Mouse (Mus musculus) liver, embryonic 18 days (tissue): ENCODE data around the gene H2-DMb2. TPM values are rescaled to one million over a fixed set of nuclear protein-coding genes. Genes with fewer than 3 reads are reported as not detected.

ENCODE experiments used
- polyA plus RNA-seq: library from polyadenylated mRNA; depleted of rRNA; stranded (reverse); fragments of >200 nt; gene quantifications from 2 replicates; pipeline ENCODE4 v1.2.3, GENCODE M21; 2012; rRNA removed

Gene H2-DMb2
- 0.83 and 0.86 TPM in 2 replicates for polyA plus RNA-seq

GRCm38 (mm10) chr17:34143033-34143432, at the start of gene H2-DMb2:
Gene H2-DMb2 (plus strand): TSS chr17:34143307.

GRCm38 (mm10) chr17:34119249-34120179, 23.6 kb upstream of the H2-DMb2 start, which contains the start of gene H2-DMa:
Gene H2-DMa (plus strand): TSS chr17:34119541.

DNA sequence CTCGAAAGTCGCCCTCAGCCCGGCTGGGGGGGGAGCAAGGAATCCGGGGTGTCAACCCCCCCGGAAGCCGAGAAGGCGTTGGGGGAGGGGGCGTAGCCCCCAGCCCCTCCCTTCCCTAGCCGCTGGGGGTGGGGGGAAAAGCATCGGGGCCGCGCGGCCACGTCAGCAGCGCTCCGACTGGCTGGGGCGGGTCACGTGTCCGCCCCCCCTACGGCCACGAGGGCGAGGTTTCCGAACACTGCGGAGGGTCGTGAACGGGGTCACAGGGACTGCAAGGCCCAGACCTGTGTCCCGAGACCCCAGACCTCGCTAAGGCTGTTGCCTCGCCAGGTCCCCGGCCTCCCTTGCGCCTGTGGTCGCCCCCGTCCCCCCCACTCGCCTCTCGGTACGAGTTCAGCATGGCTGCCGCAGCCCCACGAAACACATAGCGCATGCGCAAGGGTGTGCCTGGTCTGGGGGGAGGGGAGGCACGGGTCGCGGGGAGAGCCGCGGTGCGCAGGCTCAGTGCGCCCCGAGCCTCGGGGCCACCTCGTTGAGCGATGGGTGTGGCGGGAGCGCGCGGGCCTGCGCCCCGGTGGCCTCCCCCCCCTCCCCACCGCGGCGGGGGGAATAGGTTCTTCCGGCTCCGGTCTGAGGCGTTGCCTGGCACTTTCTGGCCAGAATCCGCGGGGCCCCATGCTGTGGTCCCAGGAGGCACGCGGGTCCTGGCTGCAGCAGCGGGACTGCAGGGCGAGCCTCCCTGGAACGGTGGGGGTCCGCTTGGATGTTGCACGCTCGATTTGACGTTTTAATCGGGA, 20.7 kb upstream of the H2-DMb2 start, which contains the start of gene Brd2:
Gene Brd2 (minus strand): TSS at position 447 of the 797 bp plus-strand sequence.

GRCm38 (mm10) chr17:34152923-34153322, 9.8 kb downstream of the H2-DMb2 start, which contains the start of gene H2-DMb1:
Gene H2-DMb1 (plus strand): TSS chr17:34153072.

GRCm38 (mm10) chr17:34187261-34187916, 44.3 kb downstream of the H2-DMb2 start, which contains the start of the genes Tap1 and Psmb9:
Gene Tap1 (plus strand): TSS chr17:34187553.
Gene Psmb9 (minus strand): TSS chr17:34187764.

GRCm38 (mm10) chr17:34196941-34197894, 54.1 kb downstream of the H2-DMb2 start, which contains the start of gene Psmb8:
Gene Psmb8 (plus strand): TSS chr17:34197721.

Other genes starting within 250 kb of the H2-DMb2 start
- gene Platr17, start 238.2 kb upstream of the H2-DMb2 start, polyA plus RNA-seq, result 0.63 and 0.78 TPM in 2 replicates
- 17.5 and 19.5 TPM in 2 replicates for gene Daxx, start 233.9 kb upstream of the H2-DMb2 start, polyA plus RNA-seq
- gene Tapbp, start 227.4 kb upstream of the H2-DMb2 start, polyA plus RNA-seq, result 19.7 and 21.7 TPM in 2 replicates
- gene Zbtb22, start 227.4 kb upstream of the H2-DMb2 start, polyA plus RNA-seq, result 11.4 and 11.9 TPM in 2 replicates
- 21.4 and 28.9 TPM in 2 replicates for gene Rgl2, start 213.8 kb upstream of the H2-DMb2 start, polyA plus RNA-seq
- 45.7 and 46.0 TPM in 2 replicates for gene Pfdn6, start 203.0 kb upstream of the H2-DMb2 start, polyA plus RNA-seq
- 11.8 and 12.7 TPM in 2 replicates for gene Wdr46, start 202.6 kb upstream of the H2-DMb2 start, polyA plus RNA-seq
- gene B3galt4, start 191.8 kb upstream of the H2-DMb2 start, polyA plus RNA-seq, result 1.4 and 1.9 TPM in 2 replicates
- gene Vps52, start 187.5 kb upstream of the H2-DMb2 start, polyA plus RNA-seq, result 15.0 and 17.0 TPM in 2 replicates
- 1,178 and 1,295 TPM in 2 replicates for gene Rps18, start 187.3 kb upstream of the H2-DMb2 start, polyA plus RNA-seq
- 340 and 427 TPM in 2 replicates for gene H2-K1, start 143.0 kb upstream of the H2-DMb2 start, polyA plus RNA-seq
- 12.5 and 18.5 TPM in 2 replicates for gene Ring1, start 118.6 kb upstream of the H2-DMb2 start, polyA plus RNA-seq
- gene H2-Ke6, start 115.2 kb upstream of the H2-DMb2 start, polyA plus RNA-seq, result 51.8 and 62.7 TPM in 2 replicates
- gene Slc39a7, start 111.6 kb upstream of the H2-DMb2 start, polyA plus RNA-seq, result 42.7 and 48.3 TPM in 2 replicates
- 18.5 and 21.0 TPM in 2 replicates for gene Rxrb, start 111.5 kb upstream of the H2-DMb2 start, polyA plus RNA-seq
- 0.48 and 0.67 TPM in 2 replicates for gene Col11a2, start 103.9 kb upstream of the H2-DMb2 start, polyA plus RNA-seq
- gene H2-Oa, start 51.0 kb upstream of the H2-DMb2 start, polyA plus RNA-seq, result 0.81 and 1.1 TPM in 2 replicates
- gene H2-DMa, start 23.8 kb upstream of the H2-DMb2 start, polyA plus RNA-seq, result 4.5 and 5.3 TPM in 2 replicates
- 45.0 and 46.4 TPM in 2 replicates for gene Brd2, start 20.7 kb upstream of the H2-DMb2 start, polyA plus RNA-seq
- 2.5 and 2.6 TPM in 2 replicates for gene H2-DMb1, start 9.8 kb downstream of the H2-DMb2 start, polyA plus RNA-seq
- gene Tap1, start 44.2 kb downstream of the H2-DMb2 start, polyA plus RNA-seq, result 8.9 and 10.8 TPM in 2 replicates
- 14.2 and 19.7 TPM in 2 replicates for gene Psmb9, start 44.5 kb downstream of the H2-DMb2 start, polyA plus RNA-seq
- gene Psmb8, start 54.4 kb downstream of the H2-DMb2 start, polyA plus RNA-seq, result 26.6 and 37.5 TPM in 2 replicates
- 7.1 and 7.6 TPM in 2 replicates for gene Tap2, start 60.2 kb downstream of the H2-DMb2 start, polyA plus RNA-seq
- gene H2-Ob, start 95.6 kb downstream of the H2-DMb2 start, polyA plus RNA-seq, result 2.0 and 2.7 TPM in 2 replicates
- 10.6 and 13.2 TPM in 2 replicates for gene H2-Ab1, start 114.4 kb downstream of the H2-DMb2 start, polyA plus RNA-seq
- 5.1 and 7.7 TPM in 2 replicates for gene H2-Aa, start 144.5 kb downstream of the H2-DMb2 start, polyA plus RNA-seq
- gene H2-Eb1, start 162.6 kb downstream of the H2-DMb2 start, polyA plus RNA-seq, result 2.8 and 4.2 TPM in 2 replicates
- gene H2-Eb2, start 182.4 kb downstream of the H2-DMb2 start, polyA plus RNA-seq, result 0.01 TPM in 2 replicates
- gene Btnl2, start 211.5 kb downstream of the H2-DMb2 start, polyA plus RNA-seq, result 0.03 and 0.07 TPM in 2 replicates
- gene Btnl1, start 233.8 kb downstream of the H2-DMb2 start, polyA plus RNA-seq, result 0.06 TPM in 1 of 2 replicates, not detected in the other